Mouse (Mus musculus) lung, adult 2 months (tissue): ENCODE data around the gene Jmjd1c.

ENCODE experiments used
- CTCF ChIP-seq: fragments of 200-500 bp; IDR thresholded peaks from 2 replicates; pipeline ENCODE4 v1.5.1; 2011; ENCODE audit warnings: mild to moderate bottlenecking, low read length, control low read depth; ENCODE audit not compliant: insufficient read depth
- POLR2A ChIP-seq: fragments of 200-500 bp; IDR thresholded peaks from 2 replicates; pipeline ENCODE4 v1.6.1; 2011; ENCODE audit warnings: low read depth, mild to moderate bottlenecking, control low read depth, low read length, borderline replicate concordance; ENCODE audit errors: extremely low read depth

GRCm38 (mm10) chr10:67218873-67219565, 123.1 kb downstream of the Jmjd1c start:
- no peak for TF ChIP-seq CTCF
- TF ChIP-seq POLR2A: no peak
